Mouse (Mus musculus) E14TG2a.4 (cell line): ENCODE measurements around the gene Dach1.

ENCODE experiments used
- CTCF ChIP-seq: conservative IDR thresholded peaks from 2 replicates; pipeline ENCODE4 v1.5.1; 2014; ENCODE audit warnings: low read length
- NANOG ChIP-seq: IDR thresholded peaks from 2 replicates; pipeline ENCODE4 v1.6.1; 2014; ENCODE audit warnings: borderline replicate concordance, low read length, mixed read lengths
- POU5F1 ChIP-seq: IDR thresholded peaks from 2 replicates; pipeline ENCODE4 v1.6.1; 2014; ENCODE audit warnings: low read length, borderline replicate concordance

DNA sequence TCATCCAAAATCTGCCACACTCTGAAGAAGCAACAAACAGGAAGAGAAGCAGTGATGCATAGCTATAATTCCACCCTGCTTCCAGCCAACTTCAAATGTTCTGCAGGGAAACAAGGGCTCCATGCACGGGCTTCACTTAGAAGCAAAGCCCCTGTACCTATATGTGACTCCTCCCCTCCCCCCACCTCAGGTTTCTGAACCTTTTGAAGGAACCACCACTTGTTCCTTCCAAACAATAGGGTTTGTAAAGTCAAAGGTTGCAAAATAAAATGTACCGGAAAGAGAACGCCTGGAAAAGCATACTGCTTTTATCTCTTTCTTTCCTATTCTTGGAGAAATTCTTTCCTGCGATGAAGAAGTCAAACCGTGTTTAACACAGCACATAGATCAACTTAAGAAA is 2.3 kb upstream of the Dach1 start:
- TF ChIP-seq CTCF: no peak
- TF ChIP-seq POU5F1: no peak
- TF ChIP-seq NANOG: no peak
